Mouse (Mus musculus) small intestine, adult 2 months (tissue): ENCODE data around the gene Gls2.

Experiments
- CTCF ChIP-seq: fragments of 200-500 bp; IDR thresholded peaks from 2 replicates; pipeline ENCODE4 v1.5.1; 2012; ENCODE audit warnings: low read depth, mild to moderate bottlenecking, control low read depth, inconsistent platforms, low read length, moderate library complexity, mixed read lengths; ENCODE audit not compliant: insufficient replicate concordance, insufficient read length; ENCODE audit errors: extremely low read depth
- POLR2A ChIP-seq: fragments of 200-500 bp; IDR thresholded peaks from 2 replicates; pipeline ENCODE4 v1.6.1; 2012; ENCODE audit warnings: low read depth, mild to moderate bottlenecking, control low read depth, inconsistent platforms, low read length, moderate library complexity

GRCm38 (mm10) chr10:128177316-128177715 lies 16.9 kb upstream of the Gls2 start:
- TF ChIP-seq CTCF (no peak), POLR2A (no peak)
